Mouse (Mus musculus) MEL (cell line): ENCODE results near the gene Map7.

Experiments
- CTCF ChIP-seq, 3 experiments: IDR thresholded peaks in 2 of 3; conservative IDR thresholded peaks in 1 of 3; 2 replicates each; pipeline ENCODE4 v1.5.1; 2011 to 2012; ENCODE audit warnings: low read length in 3 of 3, low read depth in 2 of 3, mild to moderate bottlenecking in 2 of 3, improper control_type of control experiment in 1 of 3, inconsistent platforms in 1 of 3, mixed read lengths in 1 of 3, moderate library complexity in 1 of 3; ENCODE audit not compliant: control insufficient read depth in 1 of 3, insufficient read depth in 1 of 3, poor library complexity in 1 of 3, severe bottlenecking in 1 of 3
- TAL1 ChIP-seq: IDR thresholded peaks from 2 replicates; pipeline ENCODE4 v1.6.1; 2012; ENCODE audit warnings: mild to moderate bottlenecking, inconsistent platforms, low read length, moderate library complexity, mixed read lengths

DNA sequence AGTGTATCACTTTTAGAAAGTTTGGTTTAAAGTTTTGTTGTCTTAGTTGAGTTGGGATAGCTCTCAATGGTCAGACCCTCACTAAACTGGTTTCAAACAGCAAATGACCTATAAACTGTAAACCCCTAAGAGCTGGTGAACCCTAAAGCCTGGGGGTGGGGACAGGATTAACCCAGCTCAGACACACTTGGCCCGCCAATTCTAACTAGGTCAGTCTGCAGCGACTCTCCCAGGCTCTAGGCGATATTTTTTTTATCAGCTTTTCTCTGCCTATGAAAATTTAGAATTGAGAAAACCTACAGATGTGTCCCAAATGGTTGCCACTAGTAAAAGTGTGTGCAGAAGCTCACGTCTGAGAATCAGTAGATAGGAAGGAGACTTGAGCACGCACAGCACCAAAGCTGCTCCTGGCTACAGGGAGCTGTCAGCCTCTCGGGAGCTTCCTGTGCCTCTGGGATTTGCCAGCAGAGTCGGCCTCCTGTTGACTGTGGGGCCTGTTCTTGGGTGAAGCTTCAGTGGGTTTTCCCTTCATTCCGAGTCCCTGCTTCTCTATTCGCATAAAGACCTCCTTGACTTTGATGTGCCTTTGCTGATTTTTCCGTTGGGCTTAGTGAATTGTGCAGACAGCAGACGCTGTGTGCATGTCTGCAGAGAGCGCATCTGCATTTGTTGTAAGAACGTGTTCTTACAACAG, 46.7 kb downstream of the Map7 start:
- TF ChIP-seq TAL1: no peak
- TF ChIP-seq CTCF (IDR thresholded peaks at IDR 0.05 in 2 of 3, conservative IDR thresholded peaks at IDR 0.05 in 1 of 3; ENCODE audit: control insufficient read depth in 1 of 3, insufficient read depth in 1 of 3, low read depth in 2 of 3, low read length in 3 of 3, poor library complexity in 1 of 3, severe bottlenecking in 1 of 3): no peak
